Mouse (Mus musculus) embryonic fibroblast, embryonic 13.5 days (primary cell): ENCODE results near the gene Ace3.

Source experiments
- CTCF ChIP-seq: IDR thresholded peaks from 2 replicates; pipeline ENCODE4 v1.5.1; 2011; ENCODE audit warnings: mild to moderate bottlenecking, control low read depth, low read length, moderate library complexity, borderline replicate concordance; ENCODE audit not compliant: insufficient read depth
- POLR2A ChIP-seq: IDR thresholded peaks from 2 replicates; pipeline ENCODE4 v1.6.1; 2011; ENCODE audit warnings: low read depth, mild to moderate bottlenecking, control low read depth, low read length, moderate library complexity

GRCm38 (mm10) chr11:105957501-105957900 is 37.0 kb upstream of the Ace3 start:
- no peak for TF ChIP-seq CTCF
- TF ChIP-seq POLR2A = no peak
